Mouse (Mus musculus): ENCODE measurements at regions not wholly inside any gene's neighbourhood (a gene's known extent, or its start where the extent isn't known, plus 50 kb on each side); places are given as distances from the start of the nearest gene placed in this dataset.
"Not testable (repeated sequence)": the region's sequence is repeated elsewhere in the genome, so short reads cannot be mapped to it uniquely, and the experiment has no call there.

- 79% methylated on average over 1 of the region's 1 CpGs for WGBS
- H3K27ac ChIP-seq (ENCODE audit: insufficient read depth, low read depth, low read length): no peak overlapping the region
These were observed 166.4 kb upstream of the Tbl1xr1 start for GRCm38 (mm10) chr3:21910080-21910479.

GRCm38 (mm10) chr3:21911071-21911470 lies 165.4 kb upstream of the Tbl1xr1 start:
- no peak for TF ChIP-seq CTCF (conservative IDR thresholded peaks at IDR 0.05; ENCODE audit: insufficient read depth, insufficient read length, low read depth, low read length)
- no peak for TF ChIP-seq POLR2A (IDR thresholded peaks at IDR 0.05; ENCODE audit: low read depth, low read length)
- no peaks in the 10 kb centered on the region for H3K4me1 ChIP-seq (ENCODE audit: control insufficient read depth, insufficient read depth, low read length)
- DNase-seq: no peak

More at GRCm38 (mm10) chr3:21910080-21910479, 166.4 kb upstream of the Tbl1xr1 start:
- no peak for DNase-seq
- Histone ChIP-seq H3K36me3 (ENCODE audit: control insufficient read depth, insufficient read depth, low read length) (no peaks in the 10 kb centered on the region), H3K4me3 (ENCODE audit: insufficient read depth, low read depth, low read length) (no peak overlapping the region), H3K27me3 (replicated peaks; ENCODE audit: control insufficient read depth, insufficient read depth, low read length) (no peaks in the 10 kb centered on the region), H3K4me1 (ENCODE audit: control insufficient read depth, insufficient read depth, low read length) (no peaks in the 10 kb centered on the region)
- TF ChIP-seq CTCF (conservative IDR thresholded peaks at IDR 0.05; ENCODE audit: insufficient read depth, insufficient read length, low read depth, low read length): no peak
- no peak for TF ChIP-seq POLR2A (IDR thresholded peaks at IDR 0.05; ENCODE audit: low read depth, low read length)

GRCm38 (mm10) chr3:21917228-21917910 lies 159.1 kb upstream of the Tbl1xr1 start:
- no peak overlapping the region for H3K4me3 ChIP-seq (ENCODE audit: insufficient read depth, low read depth, low read length)
- H3K36me3 ChIP-seq (ENCODE audit: control insufficient read depth, insufficient read depth, low read length): no peaks in the 10 kb centered on the region
- H3K27ac ChIP-seq (ENCODE audit: insufficient read depth, low read depth, low read length): no peak overlapping the region
- DNase-seq: no peak
- H3K4me1 ChIP-seq (ENCODE audit: control insufficient read depth, insufficient read depth, low read length): no peaks in the 10 kb centered on the region; the same call in 1 of the 2 replicates
- no peaks in the 10 kb centered on the region for H3K27me3 ChIP-seq (replicated peaks; ENCODE audit: control insufficient read depth, insufficient read depth, low read length)
- 88% methylated on average over 9 of the region's 9 CpGs for WGBS
- TF ChIP-seq POLR2A (IDR thresholded peaks at IDR 0.05; ENCODE audit: low read depth, low read length) (no peak), CTCF (conservative IDR thresholded peaks at IDR 0.05; ENCODE audit: insufficient read depth, insufficient read length, low read depth, low read length) (no peak)

More at GRCm38 (mm10) chr3:21911071-21911470, 165.4 kb upstream of the Tbl1xr1 start:
- Histone ChIP-seq H3K27me3 (replicated peaks; ENCODE audit: control insufficient read depth, insufficient read depth, low read length) (no peaks in the 10 kb centered on the region), H3K4me3 (ENCODE audit: insufficient read depth, low read depth, low read length) (no peak overlapping the region), H3K36me3 (ENCODE audit: control insufficient read depth, insufficient read depth, low read length) (no peaks in the 10 kb centered on the region), H3K27ac (ENCODE audit: insufficient read depth, low read depth, low read length) (no peak overlapping the region)

GRCm38 (mm10) chr3:21918431-21918830 lies 158.0 kb upstream of the Tbl1xr1 start:
- Histone ChIP-seq H3K36me3 (ENCODE audit: control insufficient read depth, insufficient read depth, low read length) (no peaks in the 10 kb centered on the region), H3K27me3 (replicated peaks; ENCODE audit: control insufficient read depth, insufficient read depth, low read length) (no peaks in the 10 kb centered on the region), H3K4me1 (ENCODE audit: control insufficient read depth, insufficient read depth, low read length) (no peaks in the 10 kb centered on the region; the same call in 1 of the 2 replicates), H3K27ac (ENCODE audit: insufficient read depth, low read depth, low read length) (no peak overlapping the region), H3K4me3 (ENCODE audit: insufficient read depth, low read depth, low read length) (no peak overlapping the region)
- peak; percentile 94 for DNase-seq
- WGBS: 57% methylated on average over 10 of the region's 10 CpGs
- TF ChIP-seq CTCF (conservative IDR thresholded peaks at IDR 0.05; ENCODE audit: insufficient read depth, insufficient read length, low read depth, low read length) (no peak), POLR2A (IDR thresholded peaks at IDR 0.05; ENCODE audit: low read depth, low read length) (no peak)

- H3K27ac ChIP-seq (ENCODE audit: insufficient read depth, low read depth, low read length): no peak overlapping the region
- no peaks in the 10 kb centered on the region; the same call in 1 of the 2 replicates for H3K4me1 ChIP-seq (ENCODE audit: control insufficient read depth, insufficient read depth, low read length)
- no peaks in the 10 kb centered on the region for H3K27me3 ChIP-seq (replicated peaks; ENCODE audit: control insufficient read depth, insufficient read depth, low read length)
- 96% methylated on average over 7 of the region's 7 CpGs for WGBS
- no peaks in the 10 kb centered on the region for H3K36me3 ChIP-seq (ENCODE audit: control insufficient read depth, insufficient read depth, low read length)
- H3K4me3 ChIP-seq (ENCODE audit: insufficient read depth, low read depth, low read length): no peak overlapping the region
- no peak for DNase-seq
- TF ChIP-seq CTCF (conservative IDR thresholded peaks at IDR 0.05; ENCODE audit: insufficient read depth, insufficient read length, low read depth, low read length): no peak
- no peak for TF ChIP-seq POLR2A (IDR thresholded peaks at IDR 0.05; ENCODE audit: low read depth, low read length)
These were observed 156.5 kb upstream of the Tbl1xr1 start for GRCm38 (mm10) chr3:21919931-21920330.

GRCm38 (mm10) chr3:21931951-21932350 lies 144.5 kb upstream of the Tbl1xr1 start:
- no peak overlapping the region for H3K4me3 ChIP-seq (ENCODE audit: insufficient read depth, low read depth, low read length)
- TF ChIP-seq CTCF (conservative IDR thresholded peaks at IDR 0.05; ENCODE audit: insufficient read depth, insufficient read length, low read depth, low read length) (no peak), POLR2A (IDR thresholded peaks at IDR 0.05; ENCODE audit: low read depth, low read length) (no peak)
- DNase-seq: peak; percentile 88
- no peaks in the 10 kb centered on the region for H3K36me3 ChIP-seq (ENCODE audit: control insufficient read depth, insufficient read depth, low read length)
- H3K27me3 ChIP-seq (replicated peaks; ENCODE audit: control insufficient read depth, insufficient read depth, low read length): no peaks in the 10 kb centered on the region
- peak overlapping the region; percentile 86 for H3K27ac ChIP-seq (ENCODE audit: insufficient read depth, low read depth, low read length)
- peaks cover 21% of the 10 kb centered on the region for H3K4me1 ChIP-seq (ENCODE audit: control insufficient read depth, insufficient read depth, low read length)
- WGBS: 66% methylated on average over 6 of the region's 6 CpGs

- WGBS: 78% methylated on average over 8 of the region's 8 CpGs
- not testable (repeated sequence) for H3K27me3 ChIP-seq (replicated peaks; ENCODE audit: control insufficient read depth, insufficient read depth, low read length); DNase-seq; H3K36me3 ChIP-seq (ENCODE audit: control insufficient read depth, insufficient read depth, low read length); H3K27ac ChIP-seq (ENCODE audit: insufficient read depth, low read depth, low read length); H3K4me3 ChIP-seq (ENCODE audit: insufficient read depth, low read depth, low read length)
- H3K4me1 ChIP-seq (ENCODE audit: control insufficient read depth, insufficient read depth, low read length): peaks cover 28% of the 10 kb centered on the region
These were observed 143.8 kb upstream of the Tbl1xr1 start for GRCm38 (mm10) chr3:21932696-21933095.

Data from kidney, adult 2 months (tissue).